Mouse (Mus musculus): ENCODE data around the gene Nkx2-3. TPM values are rescaled to one million over a fixed set of nuclear protein-coding genes. Genes with fewer than 3 reads are reported as not detected.

Gene Nkx2-3
- total RNA-seq, 2 experiments from 2014 or later: not detected

DNA sequence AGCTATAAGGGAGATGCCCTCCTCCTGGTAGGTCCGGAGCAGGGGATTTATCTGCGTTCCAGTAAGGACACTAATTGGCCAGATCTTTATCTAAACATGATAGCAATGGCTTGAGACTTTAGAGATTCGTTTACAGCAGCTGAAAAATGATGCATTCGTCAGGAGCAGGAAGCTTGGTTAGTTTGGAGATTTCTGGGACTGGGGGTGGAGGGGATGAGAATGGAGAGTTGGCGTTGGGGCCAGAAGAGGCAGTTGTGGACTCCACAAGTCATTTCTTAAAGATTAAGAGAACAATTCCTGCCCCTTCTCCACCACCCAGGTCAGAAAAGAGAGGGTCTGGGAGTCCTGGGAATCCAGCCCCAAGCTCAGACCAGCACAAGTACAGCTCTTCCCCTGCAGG is 8.6 kb upstream of the Nkx2-3 start:
- ATAC-seq (replicated peaks; ENCODE audit: low FRiP score, low TSS enrichment, poor library complexity, severe bottlenecking): no peak

DNA sequence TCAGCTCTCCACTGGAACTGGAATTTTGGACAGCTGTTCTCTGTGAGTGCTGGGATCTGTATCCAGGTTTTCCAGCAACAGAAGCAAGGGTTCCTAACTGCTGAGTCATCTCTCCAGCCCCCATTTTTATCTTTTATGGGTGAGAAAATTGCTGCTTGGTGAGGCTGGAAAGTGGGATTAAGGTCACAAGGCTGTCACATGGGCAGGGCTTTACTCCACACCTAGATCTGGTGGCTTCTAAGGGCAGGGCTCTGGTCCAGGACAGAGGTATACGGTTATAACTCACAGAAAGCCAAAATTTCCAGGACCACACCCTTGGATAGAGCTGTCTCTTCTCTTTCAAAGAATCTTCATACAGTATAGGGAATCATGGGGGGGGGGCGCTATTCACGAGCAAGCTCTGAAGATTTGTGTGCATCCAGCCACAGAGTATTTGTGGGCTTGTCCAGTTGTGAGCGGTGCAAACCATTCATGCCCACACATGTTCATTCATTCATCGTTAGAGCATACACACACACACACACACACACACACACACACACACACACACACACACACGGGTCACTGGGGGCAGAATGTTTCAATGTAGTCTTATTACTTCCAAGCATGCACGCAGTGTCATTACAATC is 7.5 kb upstream of the Nkx2-3 start:
- ATAC-seq (replicated peaks; ENCODE audit: low FRiP score, low TSS enrichment, poor library complexity, severe bottlenecking): no peak

DNA sequence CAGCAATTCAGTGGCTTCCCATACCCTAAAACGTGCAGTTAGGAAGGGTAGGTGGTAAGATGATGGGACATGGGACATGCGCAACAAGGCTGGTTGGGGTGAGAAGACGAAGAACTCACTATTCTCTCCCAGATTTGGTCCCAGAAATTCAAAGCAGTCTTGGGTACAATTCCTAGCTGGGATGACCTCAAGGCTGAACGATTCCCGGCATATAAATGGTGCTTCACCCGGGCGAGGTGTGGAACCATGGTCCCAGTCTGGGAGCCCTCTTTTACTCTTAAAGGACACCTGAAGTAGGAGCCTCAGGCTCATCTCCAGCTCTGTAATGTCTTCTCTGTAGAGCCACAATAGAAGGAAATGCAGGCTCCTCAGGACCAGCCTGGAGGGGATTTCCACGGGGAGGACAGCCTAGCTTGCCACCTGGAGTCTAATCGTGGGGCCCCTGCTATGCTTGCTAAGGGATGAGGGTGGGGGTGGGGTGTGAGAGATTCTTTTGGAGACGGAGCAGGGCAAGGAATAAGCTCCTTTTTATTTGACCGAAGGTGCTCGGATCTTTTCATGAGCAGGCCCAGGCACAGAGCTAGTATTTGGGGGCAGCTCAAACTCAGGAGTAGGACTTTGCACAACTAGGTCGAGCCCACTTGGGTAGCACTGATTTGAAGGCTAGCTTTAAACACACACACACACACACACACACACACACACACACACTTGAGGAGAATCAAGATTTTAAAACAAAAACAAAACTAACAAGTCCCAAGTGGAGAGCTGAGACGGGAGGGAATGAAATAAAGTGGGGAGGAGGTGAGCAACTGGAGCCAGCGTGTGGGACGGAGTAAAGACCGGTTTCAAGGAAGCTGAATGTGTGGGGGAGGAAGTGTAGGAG is 6.2 kb upstream of the Nkx2-3 start:
- ATAC-seq (replicated peaks; ENCODE audit: low FRiP score, low TSS enrichment, poor library complexity, severe bottlenecking): no peak

DNA sequence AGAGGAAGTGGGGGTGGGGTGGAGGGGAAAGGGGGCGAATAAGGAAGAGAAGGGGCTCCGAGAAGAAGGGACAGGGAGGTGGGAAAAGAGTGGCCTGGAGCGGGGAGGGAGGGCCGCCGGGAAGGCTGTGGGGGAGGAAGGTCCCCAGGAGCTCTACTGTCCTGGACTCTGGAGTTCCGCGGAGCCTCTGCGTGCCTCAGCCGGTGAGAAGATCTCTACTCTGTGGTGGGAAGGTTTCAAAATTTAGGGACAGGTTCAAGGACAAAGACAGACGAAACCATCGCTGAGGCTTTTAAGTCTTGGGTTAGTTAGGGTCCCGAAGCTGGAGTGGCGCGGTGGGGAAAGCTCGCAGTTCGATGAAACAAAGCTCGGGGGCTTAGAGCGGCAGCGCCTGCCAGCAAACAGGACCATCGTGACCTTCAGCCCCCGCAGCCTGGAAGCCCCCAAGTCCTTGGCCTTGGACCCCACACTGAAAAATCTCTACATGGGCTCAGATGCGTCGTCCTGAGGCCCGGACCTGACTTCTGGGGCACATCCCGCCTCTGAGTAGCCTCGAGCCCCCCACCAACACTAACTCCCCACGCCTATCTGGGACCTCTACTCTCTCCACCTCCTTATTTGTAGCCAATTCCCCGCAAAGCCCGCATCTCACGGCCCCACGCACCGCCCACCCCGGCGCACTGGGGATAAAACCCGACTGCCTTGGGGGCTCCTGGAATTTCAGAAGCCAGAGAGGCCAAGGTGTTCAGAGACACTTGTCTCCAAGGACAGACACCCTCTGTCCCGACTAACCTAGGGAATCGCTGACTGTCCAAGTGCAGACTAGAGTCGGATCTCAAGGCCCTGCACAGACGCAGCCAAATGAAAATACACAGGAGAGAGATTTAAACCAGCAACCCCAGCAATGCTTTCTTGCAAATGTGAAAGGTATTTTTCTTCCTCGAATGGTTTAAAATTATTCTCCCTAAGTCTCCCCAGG is 5.3 kb upstream of the Nkx2-3 start:
- ATAC-seq (replicated peaks; ENCODE audit: low FRiP score, low TSS enrichment, poor library complexity, severe bottlenecking): no peak

DNA sequence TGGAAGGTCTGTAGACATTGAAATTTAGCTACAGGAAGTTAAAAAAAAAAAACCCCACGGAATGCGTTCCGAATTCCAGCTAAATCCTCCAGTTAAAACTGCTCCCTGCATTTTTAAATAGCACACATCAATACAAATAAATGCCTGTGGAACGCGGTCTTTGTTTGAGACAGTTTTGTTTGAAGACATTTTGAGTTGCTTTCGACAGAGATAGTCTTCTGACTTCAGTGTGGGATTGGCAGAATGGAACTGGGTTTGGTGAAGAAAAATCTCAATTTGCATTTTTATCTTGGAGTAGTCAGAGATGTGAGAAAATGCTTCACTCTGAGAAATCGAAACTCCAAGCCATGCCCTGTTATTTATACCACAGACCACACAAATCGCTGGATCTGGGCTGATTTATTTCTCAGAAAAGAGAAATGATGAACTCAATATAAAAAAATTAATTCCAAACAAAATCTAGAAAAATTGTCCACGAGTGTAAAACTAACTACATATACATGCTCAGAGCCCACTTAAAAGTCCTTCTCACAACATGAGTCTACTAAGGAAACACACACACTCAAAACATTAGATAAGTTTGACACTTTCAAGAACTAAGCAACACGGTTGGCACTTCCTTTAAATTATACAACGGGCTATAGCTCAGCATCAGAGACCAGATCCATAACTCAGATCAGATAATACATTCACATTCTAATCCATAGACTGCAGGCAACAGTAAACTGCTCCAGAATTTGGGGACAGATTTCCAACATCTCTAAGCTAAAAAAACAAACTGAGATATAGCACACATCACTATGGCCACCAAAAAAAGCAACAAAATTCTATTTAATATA is 4.1 kb upstream of the Nkx2-3 start:
- ATAC-seq (replicated peaks; ENCODE audit: low FRiP score, low TSS enrichment, poor library complexity, severe bottlenecking): no peak

DNA sequence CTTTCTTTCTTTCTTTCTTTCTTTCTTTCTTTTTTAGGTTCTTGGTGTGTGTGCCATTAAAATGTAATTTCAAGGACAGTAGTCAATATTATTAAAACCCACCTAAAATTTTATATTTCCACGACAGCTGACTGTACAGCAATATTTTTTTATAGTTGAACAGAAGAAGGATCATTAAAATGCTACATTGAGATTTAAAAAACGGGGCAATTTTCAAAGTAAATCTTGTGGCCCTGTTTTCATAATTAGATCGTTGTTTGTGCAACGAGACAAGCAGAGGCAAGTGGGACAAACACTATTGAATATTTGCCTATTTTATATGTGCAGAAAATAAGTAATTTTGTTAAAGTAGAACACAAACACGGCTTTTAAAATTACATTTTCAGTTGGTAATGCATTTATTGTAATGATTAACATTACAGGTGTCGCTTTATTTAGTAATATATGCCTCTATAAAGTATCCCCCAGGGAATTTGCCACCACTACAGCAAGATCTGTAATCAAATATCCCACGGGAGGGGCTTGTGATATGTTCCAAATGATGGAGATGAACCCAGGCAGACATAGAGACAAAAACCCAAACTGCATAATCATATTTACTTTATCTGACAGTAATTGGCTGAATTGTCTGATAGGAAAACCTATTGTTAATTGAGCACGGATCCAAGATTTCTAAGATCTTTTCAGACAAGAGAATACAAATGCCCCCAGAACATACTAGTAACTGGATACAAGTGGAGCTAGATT is 3.2 kb upstream of the Nkx2-3 start:
- no peak for ATAC-seq (replicated peaks; ENCODE audit: low FRiP score, low TSS enrichment, poor library complexity, severe bottlenecking)

DNA sequence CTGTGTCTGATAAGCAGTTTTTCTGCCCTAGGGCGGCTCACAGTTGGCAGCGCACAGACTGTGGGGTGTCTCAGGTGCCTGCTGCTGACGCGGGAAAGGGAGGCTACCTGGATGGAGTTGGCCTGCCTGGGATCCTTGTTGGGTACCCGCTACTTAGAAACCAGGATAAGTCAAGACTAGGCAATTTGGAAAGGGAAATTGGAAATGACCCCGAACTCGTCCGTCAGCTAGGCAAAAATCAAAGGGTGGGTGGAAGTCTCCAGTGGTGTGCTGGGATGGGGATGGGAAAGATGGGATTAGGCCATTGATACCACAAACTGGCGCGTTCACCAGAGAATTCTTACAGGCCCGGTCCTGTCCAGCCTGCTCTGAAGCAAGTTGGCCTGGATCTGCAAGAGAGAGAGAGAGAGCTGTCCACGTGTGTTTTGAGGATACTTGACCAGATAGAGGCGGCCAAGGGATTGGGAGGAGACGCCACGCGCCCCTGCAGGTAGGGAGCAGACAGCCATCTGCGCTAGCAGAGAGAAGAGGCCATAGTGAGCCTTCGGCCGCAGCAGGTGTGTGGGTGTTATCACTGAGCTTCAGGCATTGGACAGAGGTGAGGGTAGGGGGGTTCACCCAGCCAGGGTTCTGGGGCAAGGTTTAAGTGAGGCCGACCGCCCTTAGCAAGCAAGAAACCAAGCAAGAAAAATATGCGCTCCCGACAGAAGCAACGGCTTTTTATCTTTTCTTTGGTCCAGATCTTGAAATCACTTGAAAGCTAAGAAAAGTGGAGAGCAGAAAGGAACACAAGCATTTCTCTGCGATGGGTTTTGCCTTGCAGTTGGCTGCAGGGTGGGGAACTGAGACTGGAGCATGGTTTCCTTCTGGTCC is 2.4 kb upstream of the Nkx2-3 start:
- ATAC-seq (replicated peaks; ENCODE audit: low FRiP score, low TSS enrichment, poor library complexity, severe bottlenecking): no peak

DNA sequence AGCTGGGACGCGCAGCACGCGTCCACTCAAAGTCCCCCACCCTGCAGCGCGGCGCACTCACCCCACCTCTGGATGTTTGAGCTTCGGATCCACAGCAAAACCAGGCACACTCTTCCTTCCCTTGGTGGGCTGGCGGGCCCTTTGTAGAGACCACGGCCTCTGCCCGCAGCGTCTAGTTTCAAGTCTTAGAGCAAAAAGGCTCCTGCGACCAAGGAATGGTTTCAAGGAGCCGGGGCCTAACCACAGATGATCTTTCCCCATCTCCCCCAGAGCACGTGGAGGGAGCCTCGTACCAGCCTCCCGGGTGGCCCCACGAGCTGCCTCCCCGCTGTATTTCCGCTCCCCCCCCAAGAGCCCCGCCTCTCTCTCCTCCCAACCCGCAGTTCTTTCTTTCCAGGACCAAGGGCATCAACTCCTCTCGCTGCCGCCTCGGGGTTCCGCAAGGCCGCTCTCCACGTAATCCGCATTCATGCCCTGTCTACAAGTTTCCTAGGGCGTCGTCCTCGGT is 1.7 kb upstream of the Nkx2-3 start:
- no peak for ATAC-seq (replicated peaks; ENCODE audit: low FRiP score, low TSS enrichment, poor library complexity, severe bottlenecking)

DNA sequence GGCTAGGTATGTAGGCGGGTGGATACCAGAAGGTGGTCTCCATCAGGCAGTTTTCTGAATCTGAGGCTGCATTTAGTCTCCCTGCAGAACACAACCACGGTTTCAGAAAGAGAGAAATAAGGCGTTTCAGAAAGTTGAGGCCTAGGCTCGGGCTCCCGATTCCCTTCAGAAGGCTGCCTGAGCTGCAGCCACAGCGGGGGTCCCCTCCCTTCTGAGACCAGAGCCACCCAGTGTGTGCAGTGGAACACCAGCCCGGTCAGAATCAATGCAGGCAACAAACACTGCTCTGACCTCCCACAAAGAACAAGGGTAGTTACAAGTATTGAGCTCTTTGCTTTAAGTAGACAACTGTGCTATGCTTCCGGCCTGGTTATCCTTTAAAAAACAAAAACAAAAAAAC is 1.0 kb upstream of the Nkx2-3 start:
- no peak for ATAC-seq (replicated peaks; ENCODE audit: low FRiP score, low TSS enrichment, poor library complexity, severe bottlenecking)

DNA sequence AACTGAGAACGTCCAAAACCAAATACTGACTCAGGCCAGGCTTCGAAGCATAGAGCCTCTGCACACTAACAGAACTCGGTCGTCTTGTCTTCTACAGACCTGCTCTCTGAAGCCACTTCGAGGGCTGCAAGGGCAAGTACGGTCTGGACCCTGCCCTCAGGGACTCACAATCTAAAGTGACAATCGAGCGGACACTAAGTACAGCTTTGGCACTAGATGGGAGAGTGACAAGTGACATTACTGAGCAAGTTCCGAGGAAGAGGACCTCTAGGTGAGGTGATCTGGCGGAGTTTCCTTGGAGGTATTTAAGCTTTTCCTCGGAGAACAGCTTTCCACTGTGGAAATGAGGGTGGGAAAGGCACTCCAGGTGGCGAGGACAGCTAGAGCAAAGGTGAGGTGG is 564 bp upstream of the Nkx2-3 start:
- ATAC-seq (replicated peaks; ENCODE audit: low FRiP score, low TSS enrichment, poor library complexity, severe bottlenecking): no peak

DNA sequence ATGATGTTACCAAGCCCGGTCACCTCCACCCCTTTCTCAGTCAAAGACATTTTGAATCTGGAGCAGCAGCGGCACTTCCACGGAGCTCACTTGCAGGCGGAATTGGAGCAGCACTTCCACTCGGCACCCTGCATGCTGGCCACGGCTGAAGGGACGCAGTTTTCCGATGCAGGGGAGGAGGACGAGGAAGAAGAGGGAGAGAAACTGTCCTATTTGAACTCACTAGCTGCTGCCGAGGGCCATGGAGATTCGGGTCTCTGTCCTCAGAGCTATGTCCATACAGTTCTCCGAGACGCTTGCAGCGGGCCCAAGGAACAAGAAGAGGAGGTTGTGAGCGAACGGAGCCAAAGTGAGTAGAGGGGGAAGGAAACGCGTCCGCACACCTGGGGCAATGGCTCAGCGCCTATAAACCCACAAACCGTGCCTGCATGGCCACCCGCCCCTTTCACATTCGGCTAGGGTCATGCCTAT is 411 bp downstream of the Nkx2-3 start:
- no peak for ATAC-seq (replicated peaks; ENCODE audit: low FRiP score, low TSS enrichment, poor library complexity, severe bottlenecking)

DNA sequence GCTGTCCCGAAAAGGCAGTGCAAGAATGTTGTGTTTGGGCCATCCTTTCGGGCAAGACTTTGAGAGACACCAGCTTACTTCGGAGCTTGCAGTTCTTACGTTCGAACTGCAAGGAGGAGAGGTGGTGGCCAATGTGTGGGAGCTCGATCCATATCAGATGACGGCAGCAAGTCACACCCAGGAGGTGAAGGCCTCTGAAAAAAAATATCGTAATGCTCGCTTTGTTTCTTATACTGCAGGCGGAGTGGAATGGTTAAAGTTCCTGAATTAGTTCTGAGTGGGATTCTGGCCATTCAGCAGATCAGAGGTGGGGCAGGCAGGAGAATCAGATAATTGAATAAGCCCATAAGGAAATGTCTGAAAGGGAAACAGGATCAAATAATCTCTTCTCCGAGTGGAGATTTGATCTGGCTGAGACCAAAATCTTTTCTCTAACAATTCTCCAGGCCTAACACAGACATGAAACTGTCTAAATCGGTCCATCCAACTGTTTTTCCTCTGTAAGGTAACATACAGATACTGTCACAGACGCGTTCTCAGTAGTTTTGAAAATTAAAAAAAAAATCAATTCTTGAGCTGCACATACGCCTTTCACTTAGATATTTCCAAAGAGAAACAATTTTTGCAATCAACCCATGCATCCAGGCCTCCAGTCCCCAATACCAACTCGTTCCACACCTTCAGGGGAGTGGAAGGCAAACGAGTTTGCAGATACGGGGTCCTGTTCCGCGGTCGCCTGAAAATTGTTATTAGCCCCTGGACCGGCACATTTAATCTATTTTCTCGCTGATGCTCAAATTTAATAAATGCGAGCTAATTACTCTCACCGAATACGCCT is 1.4 kb downstream of the Nkx2-3 start:
- ATAC-seq (replicated peaks; ENCODE audit: low FRiP score, low TSS enrichment, poor library complexity, severe bottlenecking): no peak

DNA sequence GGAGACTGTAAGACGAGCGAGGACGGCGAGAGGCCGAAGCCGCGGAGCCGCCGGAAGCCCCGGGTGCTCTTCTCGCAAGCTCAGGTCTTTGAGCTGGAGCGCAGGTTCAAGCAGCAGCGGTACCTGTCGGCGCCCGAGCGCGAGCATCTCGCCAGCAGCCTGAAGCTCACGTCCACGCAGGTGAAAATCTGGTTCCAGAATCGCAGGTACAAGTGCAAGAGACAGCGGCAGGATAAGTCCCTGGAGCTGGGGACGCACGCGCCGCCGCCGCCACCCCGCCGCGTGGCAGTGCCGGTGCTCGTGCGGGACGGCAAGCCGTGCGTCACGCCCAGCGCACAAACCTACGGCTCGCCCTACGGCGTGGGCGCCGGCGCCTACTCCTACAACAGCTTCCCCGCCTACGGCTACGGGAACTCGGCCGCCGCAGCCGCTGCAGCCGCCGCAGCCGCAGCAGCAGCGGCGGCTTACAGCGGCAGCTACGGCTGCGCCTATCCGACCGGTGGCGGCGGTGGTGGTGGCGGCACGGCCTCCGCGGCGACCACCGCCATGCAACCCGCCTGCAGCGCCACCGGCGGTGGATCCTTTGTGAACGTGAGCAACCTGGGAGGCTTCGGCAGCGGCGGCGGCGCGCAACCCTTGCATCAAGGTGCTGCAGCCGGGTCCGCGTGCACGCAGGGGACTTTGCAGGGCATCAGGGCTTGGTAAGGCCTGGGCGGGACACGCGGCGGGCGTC is 2.4 kb downstream of the Nkx2-3 start:
- ATAC-seq (replicated peaks; ENCODE audit: low FRiP score, low TSS enrichment, poor library complexity, severe bottlenecking): no peak

DNA sequence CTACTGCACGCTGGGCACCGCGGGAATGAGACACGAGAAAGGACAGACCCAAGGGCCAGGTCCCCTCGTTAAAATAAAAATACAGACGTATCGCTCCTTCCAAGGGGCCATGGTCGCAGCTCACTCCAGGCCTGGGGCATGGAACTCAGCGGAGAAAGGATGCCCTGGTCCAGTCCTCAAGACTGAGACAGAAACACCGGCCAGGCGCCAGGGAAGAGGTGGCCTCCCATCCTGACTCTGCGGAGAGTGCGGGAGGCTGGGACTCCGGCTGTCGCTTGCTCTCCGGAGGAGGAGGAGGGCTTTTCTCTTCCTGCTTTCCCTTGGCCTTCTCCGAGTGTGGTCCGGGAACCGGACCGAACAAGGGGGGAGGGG is 2.9 kb downstream of the Nkx2-3 start:
- no peak for ATAC-seq (replicated peaks; ENCODE audit: low FRiP score, low TSS enrichment, poor library complexity, severe bottlenecking)

DNA sequence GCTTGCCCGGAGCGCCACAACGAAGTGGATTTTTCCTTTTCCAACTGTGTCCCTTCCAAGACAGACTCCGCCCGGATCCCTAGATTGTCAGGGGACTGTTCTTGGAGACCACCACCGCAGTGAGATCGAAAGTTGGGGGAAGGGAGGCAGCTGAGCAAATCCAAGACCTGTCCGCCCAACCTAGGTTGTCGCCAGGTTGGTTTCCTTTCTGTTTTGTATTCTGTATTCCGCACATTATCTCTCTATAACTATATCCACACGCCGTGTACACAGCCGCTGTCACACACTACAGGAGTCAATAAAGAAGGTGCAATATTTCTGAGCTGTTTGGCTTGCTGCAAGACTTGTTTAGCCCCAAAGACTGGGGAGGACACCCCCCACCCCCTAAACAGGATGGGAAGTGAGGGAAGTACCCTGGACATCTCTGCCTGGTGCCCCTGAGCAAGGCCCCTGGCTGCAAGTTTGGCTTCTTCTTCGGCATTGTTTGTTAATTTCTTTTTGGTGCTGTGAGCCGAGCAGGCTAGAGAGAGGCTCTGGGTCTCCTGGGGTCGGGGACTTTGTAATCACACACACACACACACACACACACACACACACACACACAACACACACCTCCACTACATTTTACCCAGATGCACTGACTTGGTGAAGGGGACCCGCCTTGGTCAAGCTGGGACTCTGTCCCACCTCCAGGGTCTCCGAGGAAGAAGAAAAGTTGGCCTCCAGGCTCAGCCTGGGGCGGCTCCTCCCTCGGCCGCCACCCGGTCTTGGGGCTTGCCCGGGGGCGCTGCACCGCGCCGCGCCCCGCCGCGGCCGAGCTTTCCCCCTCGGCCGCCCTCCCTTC is 3.7 kb downstream of the Nkx2-3 start:
- no peak for ATAC-seq (replicated peaks; ENCODE audit: low FRiP score, low TSS enrichment, poor library complexity, severe bottlenecking)
